Mouse (Mus musculus) heart, embryonic 10.5 days (tissue): ENCODE results near the gene Arid5b. TPM values are rescaled to one million over a fixed set of nuclear protein-coding genes. Genes with fewer than 3 reads are reported as not detected.

Source experiments
- DNase-seq: peaks from one replicate; pipeline ENCODE4 v3.0.0-alpha.2; 2017; ENCODE audit warnings: low spot score
- H3K27ac ChIP-seq: fragments of 300-500 bp; sonication (generic); 2 replicates; pipeline ENCODE4 v1.5.1; 2016; ENCODE audit warnings: mild to moderate bottlenecking
- H3K27me3 ChIP-seq: fragments of 300-500 bp; sonication (generic); 2 replicates; pipeline ENCODE4 v1.6.1; 2016; ENCODE audit warnings: mild to moderate bottlenecking; ENCODE audit not compliant: poor library complexity, insufficient read depth, severe bottlenecking
- H3K36me3 ChIP-seq: fragments of 300-500 bp; sonication (generic); 2 replicates; pipeline ENCODE4 v1.6.1; 2016; ENCODE audit warnings: mild to moderate bottlenecking, moderate library complexity
- H3K4me1 ChIP-seq: fragments of 300-500 bp; sonication (generic); 2 replicates; pipeline ENCODE4 v1.6.1; 2016; ENCODE audit warnings: mild to moderate bottlenecking
- H3K4me3 ChIP-seq: fragments of 300-500 bp; sonication (generic); 2 replicates; pipeline ENCODE4 v1.5.1; 2016; ENCODE audit warnings: mild to moderate bottlenecking, moderate library complexity
- H3K9me3 ChIP-seq: fragments of 300-500 bp; sonication (generic); 2 replicates; pipeline ENCODE4 v1.6.1; 2016; ENCODE audit warnings: mild to moderate bottlenecking, moderate library complexity
- WGBS: fragments of 180-500 bp; shearing (Covaris S2); methylation state at CpG from one replicate; pipeline ENCODE4 v1.1.7; 2016; 5-methylcytosine and 5-hydroxymethylcytosine counted together
- polyA plus RNA-seq: library from polyadenylated mRNA; unstranded; fragments of >200 nt; fragmentation: Nextera tagmentation; extraction: Ambion mirVana; gene quantifications from 2 replicates; pipeline ENCODE4 v1.2.1, GENCODE M21; 2016

The Arid5b gene
- polyA plus RNA-seq, 1 experiment from 2014 or later: 18.2 TPM

DNA sequence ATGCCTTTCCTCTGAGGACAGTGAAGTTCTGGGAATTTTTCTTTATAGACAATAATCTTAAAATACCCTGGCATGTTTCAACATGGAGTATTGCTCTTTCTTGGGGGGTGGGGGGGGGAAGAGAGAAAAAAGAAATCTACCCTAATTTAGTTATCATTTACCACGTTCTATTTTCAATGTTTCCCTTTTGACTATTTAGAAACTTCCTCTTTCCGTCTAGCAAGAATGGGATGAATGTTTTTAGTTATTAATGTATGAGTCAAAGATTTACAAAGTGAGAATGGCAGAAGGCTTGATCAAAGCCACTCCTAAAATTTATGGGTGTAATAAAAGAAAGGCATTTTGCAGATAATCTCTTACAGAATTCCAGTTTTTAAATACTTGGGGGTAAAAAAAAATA lies 137.7 kb downstream of the Arid5b start:
- Histone ChIP-seq H3K4me1 (peaks cover 12% of the 10 kb centered on the region; the same call in 1 of the 2 replicates), H3K4me3 (no peak overlapping the region), H3K9me3 (no peaks in the 10 kb centered on the region), H3K36me3 (peaks cover 6% of the 10 kb centered on the region; the same call in 1 of the 2 replicates), H3K27ac (no peak overlapping the region), H3K27me3 (no peaks in the 10 kb centered on the region)
- WGBS: 70% methylated on average over 2 of the region's 2 CpGs
- DNase-seq: no peak

DNA sequence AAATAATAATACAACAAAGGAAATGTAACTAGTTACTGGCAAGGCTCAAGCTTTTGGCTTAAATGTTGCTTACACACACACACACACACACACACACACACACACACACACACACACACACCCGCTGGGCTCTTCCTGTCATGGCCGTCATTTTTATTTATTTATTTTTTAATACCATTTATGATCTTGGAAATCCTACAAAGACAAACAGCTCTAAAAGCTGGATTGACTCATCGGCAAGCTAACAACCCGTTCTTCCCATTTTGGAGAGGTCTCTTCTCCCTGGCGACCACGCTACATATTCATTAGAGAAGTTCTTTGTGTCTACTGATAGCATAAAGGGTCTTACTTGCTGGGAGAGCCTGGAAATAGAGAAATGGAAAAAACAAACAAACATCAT lies 138.2 kb downstream of the Arid5b start:
- peaks cover 12% of the 10 kb centered on the region; the same call in 1 of the 2 replicates for H3K4me1 ChIP-seq
- H3K27me3 ChIP-seq: no peaks in the 10 kb centered on the region
- H3K9me3 ChIP-seq: no peaks in the 10 kb centered on the region
- WGBS: 83% methylated on average over 6 of the region's 6 CpGs
- no peak overlapping the region for H3K4me3 ChIP-seq
- H3K36me3 ChIP-seq: peaks cover 6% of the 10 kb centered on the region; the same call in 1 of the 2 replicates
- H3K27ac ChIP-seq: no peak overlapping the region
- no peak for DNase-seq

DNA sequence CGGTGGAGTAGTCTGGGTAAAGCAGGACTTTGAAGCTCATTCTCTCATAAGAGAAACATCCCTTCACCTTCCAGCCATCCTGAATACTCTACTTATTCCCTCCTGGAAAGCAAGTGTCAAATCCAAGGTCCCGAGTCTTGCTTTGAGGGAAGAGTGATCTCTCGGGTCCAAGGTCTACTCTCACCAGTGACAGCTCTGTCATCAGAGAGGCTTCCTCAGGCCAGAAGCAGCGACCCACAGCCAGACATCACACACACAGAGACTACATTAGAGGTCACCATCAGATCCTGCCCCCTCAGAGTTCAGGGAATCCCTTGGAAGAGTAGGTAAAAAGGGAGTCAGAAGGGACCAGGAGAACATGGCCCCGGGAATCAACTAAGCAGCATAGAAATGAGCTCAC lies 140.4 kb downstream of the Arid5b start:
- H3K36me3 ChIP-seq: peaks cover 10% of the 10 kb centered on the region
- H3K9me3 ChIP-seq: no peaks in the 10 kb centered on the region
- H3K4me3 ChIP-seq: no peak overlapping the region
- H3K27me3 ChIP-seq: no peaks in the 10 kb centered on the region
- peaks cover 25% of the 10 kb centered on the region for H3K4me1 ChIP-seq
- no peak overlapping the region for H3K27ac ChIP-seq
- no peak for DNase-seq
- 85% methylated on average over 5 of the region's 5 CpGs for WGBS

DNA sequence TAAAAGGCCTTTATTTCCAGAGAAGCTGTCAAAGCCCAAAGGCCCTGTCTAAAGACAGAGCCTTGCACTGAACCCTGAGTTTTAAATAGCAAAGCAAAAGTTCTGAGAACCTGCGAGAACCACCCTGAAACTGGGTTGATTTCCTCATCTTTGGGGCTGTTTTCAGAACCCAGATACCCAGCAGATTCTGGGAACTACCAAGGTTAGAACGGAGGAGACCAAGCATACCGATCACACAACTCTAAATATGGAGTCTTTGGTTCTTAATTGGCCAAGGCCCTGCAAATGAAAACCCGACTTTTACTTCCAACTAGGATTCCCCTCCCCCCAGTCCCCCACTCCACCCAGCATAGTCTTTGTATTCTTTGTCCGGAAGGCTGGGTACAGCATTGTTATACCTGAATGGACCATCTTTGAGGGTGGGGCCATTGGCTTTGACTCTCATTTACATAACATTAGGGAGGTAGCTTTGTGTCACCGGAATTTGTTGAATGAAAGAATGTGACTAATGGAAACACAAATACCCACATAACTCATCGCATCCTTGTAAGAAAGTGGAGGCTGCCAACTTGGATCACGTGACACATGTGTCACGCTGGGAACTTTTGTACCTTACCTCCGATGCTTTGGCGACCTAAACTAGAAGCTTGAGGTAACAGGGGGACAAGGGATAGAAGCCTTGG lies 141.2 kb downstream of the Arid5b start:
- Histone ChIP-seq H3K27me3 (no peaks in the 10 kb centered on the region), H3K36me3 (peaks cover 18% of the 10 kb centered on the region), H3K27ac (peak overlapping the region; percentile 87), H3K4me1 (peaks cover 29% of the 10 kb centered on the region), H3K4me3 (peak overlapping the region; percentile 63; the same call in 1 of the 2 replicates), H3K9me3 (no peaks in the 10 kb centered on the region)
- no peak for DNase-seq
- WGBS: 71% methylated on average over 11 of the region's 11 CpGs

DNA sequence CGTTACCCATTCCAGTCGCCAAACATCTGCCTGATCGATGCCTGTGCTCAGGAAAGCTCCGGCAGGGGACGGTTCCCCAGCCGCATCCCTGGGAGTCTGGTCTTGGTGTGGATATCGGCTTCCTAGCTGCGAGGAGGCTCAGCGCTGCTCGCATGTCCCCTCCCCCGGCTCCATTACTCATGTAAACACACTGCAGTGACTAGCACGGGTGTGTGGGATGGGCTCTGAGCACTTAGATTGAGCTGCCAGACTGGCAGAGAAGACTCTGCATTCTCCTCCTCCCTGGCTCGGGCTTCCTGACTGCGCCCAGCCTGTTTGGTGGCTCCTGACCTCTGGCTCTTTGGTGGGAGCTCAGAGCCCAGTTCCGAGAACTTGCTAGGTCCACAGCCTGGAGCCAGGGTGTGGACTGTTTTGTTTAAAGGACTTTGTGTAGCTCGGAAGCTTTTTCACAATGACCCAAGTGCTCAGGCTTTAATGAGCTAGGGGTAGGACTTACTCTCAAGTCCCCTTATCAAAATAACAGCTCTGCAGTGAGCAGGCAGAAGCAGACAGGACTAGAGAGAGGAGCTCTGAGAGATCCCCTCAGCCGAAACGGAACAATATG lies 142.0 kb downstream of the Arid5b start:
- DNase-seq: peak; percentile 92
- Histone ChIP-seq H3K4me3 (peak overlapping the region; percentile 63), H3K9me3 (no peaks in the 10 kb centered on the region), H3K4me1 (peaks cover 29% of the 10 kb centered on the region), H3K27ac (peak overlapping the region; percentile 87), H3K27me3 (no peaks in the 10 kb centered on the region), H3K36me3 (peaks cover 21% of the 10 kb centered on the region)
- under 1% methylated on average over 18 of the region's 18 CpGs for WGBS

DNA sequence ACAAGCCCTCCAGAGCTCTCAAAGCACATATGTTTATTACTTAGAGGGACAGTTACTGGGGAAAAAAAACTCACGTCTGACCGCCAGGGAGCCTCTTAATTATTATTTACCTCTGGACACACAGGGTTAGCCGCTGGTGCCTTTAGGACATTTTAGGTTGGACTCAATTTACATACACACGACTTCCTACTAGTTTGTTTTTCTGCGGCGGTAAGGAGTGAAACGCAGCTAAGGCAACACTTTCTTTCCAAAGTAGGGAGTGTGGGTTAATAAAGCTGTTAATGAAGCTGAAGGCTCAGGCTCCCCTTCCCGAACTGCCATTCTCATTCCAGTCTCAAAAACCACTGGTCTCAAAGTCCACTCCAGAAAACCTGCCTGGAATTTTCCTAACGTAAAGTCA lies 142.5 kb downstream of the Arid5b start:
- H3K4me3 ChIP-seq: peak overlapping the region; percentile 63
- H3K4me1 ChIP-seq: peaks cover 29% of the 10 kb centered on the region
- H3K9me3 ChIP-seq: no peaks in the 10 kb centered on the region
- H3K27me3 ChIP-seq: no peaks in the 10 kb centered on the region
- DNase-seq: no peak
- WGBS: under 1% methylated on average over 9 of the region's 9 CpGs
- peaks cover 22% of the 10 kb centered on the region for H3K36me3 ChIP-seq
- peak overlapping the region; percentile 87 for H3K27ac ChIP-seq

DNA sequence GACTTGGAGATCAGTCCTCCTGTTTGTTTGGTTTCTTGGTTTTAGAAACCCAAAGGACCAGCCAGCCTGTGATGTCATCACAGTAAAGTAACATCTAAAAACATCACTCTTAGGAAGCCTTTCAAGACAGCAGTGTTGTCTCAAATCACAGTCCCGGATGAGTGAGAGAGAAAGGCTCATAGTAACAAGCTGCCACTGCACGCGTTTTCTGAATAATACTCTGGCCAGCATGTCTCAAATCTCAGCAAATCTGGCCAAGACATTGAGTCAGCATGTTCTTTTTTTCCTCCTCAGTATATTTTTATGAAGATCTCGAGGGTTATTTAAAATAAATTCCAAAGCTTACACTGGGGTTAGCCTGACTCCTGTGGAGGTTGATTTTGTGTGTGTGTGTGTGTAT lies 143.1 kb downstream of the Arid5b start:
- H3K4me3 ChIP-seq: peak overlapping the region; percentile 63
- peaks cover 32% of the 10 kb centered on the region for H3K4me1 ChIP-seq
- no peaks in the 10 kb centered on the region for H3K27me3 ChIP-seq
- H3K36me3 ChIP-seq: peaks cover 25% of the 10 kb centered on the region
- H3K27ac ChIP-seq: peak overlapping the region; percentile 87
- DNase-seq: no peak
- WGBS: 19% methylated on average over 4 of the region's 4 CpGs
- H3K9me3 ChIP-seq: no peaks in the 10 kb centered on the region

DNA sequence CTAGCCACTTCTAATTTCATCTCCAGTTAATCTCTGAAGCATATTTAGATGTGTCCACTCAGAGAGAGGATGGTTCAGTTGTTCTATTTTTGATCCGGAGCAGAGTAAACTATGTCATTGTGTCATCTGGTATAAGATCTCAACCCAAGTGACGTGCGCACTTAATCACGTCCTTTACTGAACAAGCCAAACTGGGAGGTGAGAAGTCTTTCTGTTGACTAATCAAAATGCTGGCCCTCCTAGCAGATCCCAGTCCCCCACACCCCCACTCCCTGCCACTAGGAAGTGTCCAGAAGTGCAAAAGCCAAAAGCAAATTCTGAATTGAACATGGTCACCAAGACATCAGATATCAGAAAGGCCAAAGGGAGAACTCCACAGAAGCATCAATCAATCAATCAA lies 144.0 kb downstream of the Arid5b start:
- Histone ChIP-seq H3K27me3 (no peaks in the 10 kb centered on the region), H3K4me3 (peak overlapping the region; percentile 63), H3K9me3 (no peaks in the 10 kb centered on the region), H3K36me3 (peaks cover 25% of the 10 kb centered on the region), H3K4me1 (peaks cover 40% of the 10 kb centered on the region), H3K27ac (peak overlapping the region; percentile 42; the same call in 1 of the 2 replicates)
- 40% methylated on average over 4 of the region's 4 CpGs for WGBS
- no peak for DNase-seq

DNA sequence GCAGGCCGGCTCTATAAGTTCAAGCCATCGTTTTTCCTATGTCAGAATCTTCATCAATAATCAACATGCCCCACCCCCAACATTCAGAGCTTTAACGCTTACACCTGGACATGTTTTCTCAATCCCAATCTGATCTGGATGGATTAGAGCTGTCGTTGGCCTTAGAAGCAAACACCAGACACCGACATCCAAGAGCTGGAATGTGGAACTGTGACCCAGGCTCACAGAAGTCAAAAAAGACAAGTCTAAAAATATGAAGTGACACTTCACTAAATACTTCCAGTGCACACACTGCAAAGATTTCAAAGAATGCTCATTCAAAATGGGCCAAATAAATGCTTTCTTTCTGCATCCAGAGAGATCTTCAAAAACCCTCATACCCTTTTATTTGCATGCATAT lies 144.5 kb downstream of the Arid5b start:
- Histone ChIP-seq H3K27me3 (no peaks in the 10 kb centered on the region), H3K4me3 (no peak overlapping the region), H3K36me3 (peaks cover 25% of the 10 kb centered on the region), H3K27ac (peak overlapping the region; percentile 29; the same call in 1 of the 2 replicates), H3K9me3 (no peaks in the 10 kb centered on the region), H3K4me1 (peaks cover 44% of the 10 kb centered on the region)
- WGBS: 32% methylated on average over 5 of the region's 5 CpGs
- no peak for DNase-seq

DNA sequence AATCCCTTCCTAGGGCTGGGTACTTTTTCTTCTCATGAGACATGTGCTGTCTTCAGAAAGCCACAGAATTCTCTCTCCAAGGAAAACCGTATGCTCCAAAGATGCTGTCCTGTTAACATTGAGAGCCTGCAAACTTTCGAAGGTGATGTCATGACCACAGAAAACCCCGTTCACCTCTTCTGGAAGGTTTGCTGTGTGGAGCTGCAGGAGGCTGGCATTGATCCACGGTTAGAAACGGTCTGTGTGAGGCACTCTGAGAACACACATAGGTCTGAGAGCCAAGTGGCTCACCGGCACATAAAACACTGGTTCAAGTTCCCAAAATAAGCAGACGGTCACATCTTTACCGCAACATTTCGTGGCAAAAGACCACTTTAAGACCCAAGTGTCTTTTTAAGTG lies 145.9 kb downstream of the Arid5b start:
- Histone ChIP-seq H3K4me1 (peaks cover 58% of the 10 kb centered on the region), H3K9me3 (no peaks in the 10 kb centered on the region), H3K27me3 (no peaks in the 10 kb centered on the region), H3K36me3 (peaks cover 19% of the 10 kb centered on the region), H3K4me3 (no peak overlapping the region), H3K27ac (no peak overlapping the region)
- no peak for DNase-seq
- 84% methylated on average over 9 of the region's 9 CpGs for WGBS

DNA sequence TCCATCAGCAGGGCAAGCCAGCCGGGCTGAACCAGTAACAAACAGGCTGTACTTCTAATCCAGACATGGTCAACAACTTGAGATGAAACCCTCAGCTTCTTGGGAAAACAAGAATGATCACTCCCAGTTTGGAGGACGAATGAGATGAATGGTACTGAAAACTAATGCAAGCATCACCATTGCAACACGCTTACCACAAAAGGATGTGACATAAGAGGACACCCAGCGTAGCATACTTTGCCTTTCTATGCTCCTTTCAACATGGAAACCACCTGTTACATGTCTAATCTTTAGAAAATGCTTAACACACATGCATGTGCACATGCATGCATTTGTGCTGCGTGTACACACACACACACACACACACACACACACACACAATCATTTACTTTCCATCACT lies 146.4 kb downstream of the Arid5b start:
- no peaks in the 10 kb centered on the region for H3K9me3 ChIP-seq
- H3K4me1 ChIP-seq: peaks cover 59% of the 10 kb centered on the region
- no peak overlapping the region for H3K4me3 ChIP-seq
- H3K27ac ChIP-seq: no peak overlapping the region
- no peaks in the 10 kb centered on the region for H3K27me3 ChIP-seq
- H3K36me3 ChIP-seq: peaks cover 19% of the 10 kb centered on the region
- no peak for DNase-seq
- WGBS: 91% methylated on average over 5 of the region's 5 CpGs

DNA sequence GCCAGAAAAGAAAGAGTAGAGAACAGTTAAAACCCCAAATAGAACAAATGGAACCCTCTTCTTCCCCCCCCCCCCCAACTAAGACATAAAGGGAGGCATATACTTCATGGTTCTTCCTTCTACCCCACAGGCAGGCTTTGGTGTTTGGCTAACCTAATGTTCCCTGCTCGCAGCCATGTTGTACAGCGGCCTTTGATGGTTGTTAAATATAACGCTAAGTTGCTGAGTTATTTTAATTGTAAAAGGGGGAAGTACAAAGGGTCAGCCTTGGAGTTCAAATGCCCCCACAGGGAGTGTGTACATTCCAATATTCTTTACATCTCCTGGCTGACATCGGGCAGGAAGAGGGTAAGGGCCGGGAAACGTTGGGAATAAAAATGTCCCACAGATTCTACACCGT lies 148.9 kb downstream of the Arid5b start:
- H3K4me1 ChIP-seq: peaks cover 56% of the 10 kb centered on the region
- peak overlapping the region; percentile 22; the same call in 1 of the 2 replicates for H3K27ac ChIP-seq
- peaks cover 29% of the 10 kb centered on the region for H3K36me3 ChIP-seq
- no peaks in the 10 kb centered on the region for H3K9me3 ChIP-seq
- 73% methylated on average over 7 of the region's 7 CpGs for WGBS
- no peaks in the 10 kb centered on the region for H3K27me3 ChIP-seq
- DNase-seq: no peak
- no peak overlapping the region for H3K4me3 ChIP-seq

DNA sequence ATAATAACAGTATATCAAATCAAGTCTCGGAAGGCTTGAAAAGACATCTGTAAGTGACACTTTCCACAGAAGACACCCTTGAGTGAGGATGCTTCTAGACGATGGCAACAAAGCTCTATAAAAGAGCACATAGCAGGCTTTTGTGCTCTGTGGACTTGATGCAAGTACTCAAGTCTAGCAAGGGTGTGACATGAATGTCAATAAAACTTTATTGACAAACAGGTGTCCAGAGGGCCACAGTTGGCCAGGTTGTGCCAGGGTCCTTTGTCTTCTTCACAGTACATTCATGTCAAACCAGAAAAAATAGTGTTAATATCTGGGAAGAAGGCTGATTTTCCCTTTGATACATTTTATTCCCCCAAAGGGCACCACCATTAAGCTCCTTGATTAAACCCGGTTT lies 149.5 kb downstream of the Arid5b start:
- H3K27me3 ChIP-seq: no peaks in the 10 kb centered on the region
- H3K4me3 ChIP-seq: no peak overlapping the region
- 78% methylated on average over 3 of the region's 3 CpGs for WGBS
- no peak for DNase-seq
- H3K9me3 ChIP-seq: no peaks in the 10 kb centered on the region
- peak overlapping the region; percentile 64; the same call in 1 of the 2 replicates for H3K27ac ChIP-seq
- peaks cover 50% of the 10 kb centered on the region for H3K4me1 ChIP-seq
- H3K36me3 ChIP-seq: peaks cover 35% of the 10 kb centered on the region
